8 mouse cellular contexts compared by ENCODE assay signal in genomic region chr17:54298934-54299333, GRCm38 (mm10). TPM values are rescaled to one million over a fixed set of nuclear protein-coding genes. Genes with fewer than 3 reads are reported as not detected.
DNase-seq lines count a peak whose midpoint lies in the region; ATAC-seq and TF ChIP-seq lines count a peak whose summit lies in the region.

Gene Slc5a7 (minus strand): TSS chr17:54299034.

- H3K27me3 ChIP-seq in heart, embryonic 11.5 days (ENCODE audit: control insufficient read depth, insufficient read depth, low read length), result peaks cover 3% of the 10 kb centered on the region; the same call in 1 of the 2 replicates
- no peaks in the 10 kb centered on the region for H3K27me3 ChIP-seq in ES-Bruce4 (ENCODE audit: control insufficient read depth, insufficient read depth, low read length, poor library complexity, severe bottlenecking)
- H3K27me3 ChIP-seq in hindbrain, embryonic 10.5 days (ENCODE audit: insufficient read depth, poor library complexity, severe bottlenecking), result peaks cover 19% of the 10 kb centered on the region
- peaks cover 64% of the 10 kb centered on the region for H3K27me3 ChIP-seq in midbrain, embryonic 10.5 days (ENCODE audit: low read depth, poor library complexity, severe bottlenecking)

- intact Hi-C loops in heart, postnatal 14 days (cut with DNase I), result no loop called here

- no peak for DNase-seq in heart, postnatal 14 days
- no peak for DNase-seq in hindbrain, embryonic 10.5 days (ENCODE audit: low spot score)
- no peak for DNase-seq in midbrain, embryonic 10.5 days (ENCODE audit: low spot score)
- no peak for DNase-seq in left cerebral cortex, adult 11 months (ENCODE audit: low spot score)
- no peak for DNase-seq in gastrocnemius, adult 18-20 months (ENCODE audit: low spot score)

- H3K9ac ChIP-seq in heart, embryonic 11.5 days (ENCODE audit: low read depth, low read length), result peak within 1 kb of the TSS; percentile 72
- 0 out of 2 replicates have a peak within 1 kb of the TSS, but pooled peaks have one; percentile 35 for H3K9ac ChIP-seq in ES-Bruce4 (ENCODE audit: low read depth, poor library complexity, severe bottlenecking)

- peak within 1 kb of the TSS; percentile 98 for H3K4me2 ChIP-seq in heart, embryonic 11.5 days

- no peaks in the 10 kb centered on the region for H3K36me3 ChIP-seq in heart, embryonic 11.5 days (ENCODE audit: control insufficient read depth, insufficient read depth, low read length)
- H3K36me3 ChIP-seq in ES-Bruce4 (ENCODE audit: control insufficient read depth, insufficient read depth, low read length, poor library complexity, severe bottlenecking), result no peaks in the 10 kb centered on the region
- no peaks in the 10 kb centered on the region for H3K36me3 ChIP-seq in hindbrain, embryonic 10.5 days
- H3K36me3 ChIP-seq in midbrain, embryonic 10.5 days, result no peaks in the 10 kb centered on the region

- no peak for TF ChIP-seq EP300 in ES-Bruce4 (IDR thresholded peaks at IDR 0.05; ENCODE audit: insufficient read depth, low read depth, low read length)

- WGBS in heart, embryonic 11.5 days (ENCODE audit: insufficient replicate concordance), result 21% methylated on average over 1 of the region's 1 CpGs
- WGBS in hindbrain, embryonic 10.5 days, result 54% methylated on average over 1 of the region's 1 CpGs
- 32% methylated on average over 1 of the region's 1 CpGs for WGBS in midbrain, embryonic 10.5 days

- H3K4me3 ChIP-seq in heart, embryonic 11.5 days (ENCODE audit: low read depth, low read length), result peak within 1 kb of the TSS; percentile 61
- peak within 1 kb of the TSS; percentile 53 for H3K4me3 ChIP-seq in ES-Bruce4 (ENCODE audit: low read depth, low read length)
- H3K4me3 ChIP-seq in hindbrain, embryonic 10.5 days, result peak within 1 kb of the TSS; percentile 64
- H3K4me3 ChIP-seq in midbrain, embryonic 10.5 days, result peak within 1 kb of the TSS; percentile 63

- H3K4me1 ChIP-seq in heart, embryonic 11.5 days (ENCODE audit: control insufficient read depth, insufficient read depth, low read length), result no peaks in the 10 kb centered on the region
- no peaks in the 10 kb centered on the region for H3K4me1 ChIP-seq in ES-Bruce4 (ENCODE audit: control insufficient read depth, insufficient read depth, low read length)
- peaks cover 6% of the 10 kb centered on the region; the same call in 1 of the 2 replicates for H3K4me1 ChIP-seq in hindbrain, embryonic 10.5 days (replicated peaks)
- H3K4me1 ChIP-seq in midbrain, embryonic 10.5 days, result peaks cover 13% of the 10 kb centered on the region

- no peaks in the 10 kb centered on the region for H3K9me3 ChIP-seq in heart, embryonic 11.5 days (replicated peaks; ENCODE audit: control insufficient read depth, low read length)
- H3K9me3 ChIP-seq in ES-Bruce4 (replicated peaks; ENCODE audit: control insufficient read depth, insufficient read depth, low read length, poor library complexity, severe bottlenecking), result no peaks in the 10 kb centered on the region
- H3K9me3 ChIP-seq in hindbrain, embryonic 10.5 days, result no peaks in the 10 kb centered on the region
- no peaks in the 10 kb centered on the region for H3K9me3 ChIP-seq in midbrain, embryonic 10.5 days (replicated peaks)

- TF ChIP-seq CTCF in ES-Bruce4 (IDR thresholded peaks at IDR 0.05; ENCODE audit: low read depth, low read length), result no peak

- TF ChIP-seq POLR2A in ES-Bruce4 (IDR thresholded peaks at IDR 0.05; ENCODE audit: insufficient read depth, low read length), result no peak

- H3K27ac ChIP-seq in heart, embryonic 11.5 days (ENCODE audit: low read depth, low read length), result no peak within 1 kb of the TSS
- H3K27ac ChIP-seq in ES-Bruce4 (ENCODE audit: insufficient read depth, low read length), result no peak within 1 kb of the TSS
- H3K27ac ChIP-seq in hindbrain, embryonic 10.5 days, result peak within 1 kb of the TSS; percentile 80
- peak within 1 kb of the TSS; percentile 74 for H3K27ac ChIP-seq in midbrain, embryonic 10.5 days (replicated peaks)

- no peak for ATAC-seq in heart, embryonic 11.5 days (replicated peaks; ENCODE audit: insufficient number of reproducible peaks, low FRiP score, low TSS enrichment)
- ATAC-seq in erythroid progenitor cell, adult 5-6 weeks (replicated peaks; ENCODE audit: low FRiP score, poor library complexity, severe bottlenecking), result no peak

RNA-seq across cellular contexts. Expression of gene Slc5a7, which starts in this region (rescaled TPM):
- polyA plus RNA-seq in heart, embryonic 11.5 days (2014; fragmentation: Nextera tagmentation; extraction: Ambion mirVana), result 0.23 and 0.68 TPM in 2 replicates
- under 1 TPM; 0.17 to 0.20 TPM for total RNA-seq in heart, postnatal 14 days (2021)
- 0.64 and 1.9 TPM in 2 replicates for polyA plus RNA-seq in ES-Bruce4 (2011; ENCODE audit: insufficient read depth, insufficient read length, low read depth, missing spikeins)
- 0.55 and 1.0 TPM in 2 replicates for polyA plus RNA-seq in hindbrain, embryonic 10.5 days (2016; fragmentation: Nextera tagmentation; extraction: Ambion mirVana)
- 1.2 and 1.7 TPM in 2 replicates for polyA plus RNA-seq in midbrain, embryonic 10.5 days (2016; fragmentation: Nextera tagmentation; extraction: Ambion mirVana)
- total RNA-seq in erythroid progenitor cell, adult 5-6 weeks (2015; ENCODE audit: low replicate concordance), result not detected in 2 replicates
- not detected in 2 replicates for total RNA-seq in erythroid progenitor cell, adult 5-6 weeks (2017; ENCODE audit: low replicate concordance)
- under 1 TPM in 1 of 2 experiments, not detected in 1; 0.12 TPM for total RNA-seq in gastrocnemius, adult 18-20 months (2021)

Comparison
In these comparisons a context has a peak if more than half of its experiments do, and no peak if none do; other contexts are left out.
1. H3K27ac ChIP-seq: peak in hindbrain, embryonic 10.5 days (single experiment) and midbrain, embryonic 10.5 days (single experiment); none in heart, embryonic 11.5 days (single experiment) and ES-Bruce4 (single experiment).
2. Peak in every context shown above with its lines, with median percentiles within 50 percentile points of each other: H3K4me3 ChIP-seq.